Mouse (Mus musculus) right cerebral cortex, postnatal 10 days (tissue): ENCODE measurements at regions not wholly inside any gene's neighbourhood (a gene's known extent, or its start where the extent isn't known, plus 50 kb on each side); places are given as distances from the start of the nearest gene placed in this dataset.

Experiments
- DNase-seq, 2 experiments: peaks; one replicate each; pipeline ENCODE4 v3.0.0; 2021; ENCODE audit warnings: low spot score in 2 of 2

- peak; percentile 20 to 27 for DNase-seq
Measured at GRCm38 (mm10) chr16:77852066-77852781, 250.3 kb upstream of the Gm11146 start.

- no peak for DNase-seq
Measured at GRCm38 (mm10) chr16:77851206-77852065, 249.5 kb upstream of the Gm11146 start.

- DNase-seq: no peak
Measured at GRCm38 (mm10) chr16:77835767-77836166, 233.9 kb upstream of the Gm11146 start.

GRCm38 (mm10) chr16:77827322-77828117 is 225.6 kb upstream of the Gm11146 start:
- DNase-seq: peak; percentile 53 to 57

- no peak for DNase-seq
Measured at GRCm38 (mm10) chr16:77799709-77800108, 197.8 kb upstream of the Gm11146 start.

GRCm38 (mm10) chr16:77796926-77797325 is 195.0 kb upstream of the Gm11146 start:
- DNase-seq: no peak

GRCm38 (mm10) chr16:77789652-77790051 is 187.8 kb upstream of the Gm11146 start:
- no peak for DNase-seq

GRCm38 (mm10) chr16:77789206-77789605 is 187.3 kb upstream of the Gm11146 start:
- DNase-seq: no peak

GRCm38 (mm10) chr16:77788781-77789150 is 186.9 kb upstream of the Gm11146 start:
- no peak for DNase-seq

GRCm38 (mm10) chr16:77788041-77788780 is 186.3 kb upstream of the Gm11146 start:
- DNase-seq: peak; percentile 65 to 72

GRCm38 (mm10) chr16:77787025-77787424 is 185.1 kb upstream of the Gm11146 start:
- DNase-seq: no peak

- DNase-seq: no peak
Measured at GRCm38 (mm10) chr16:77779019-77779418, 177.1 kb upstream of the Gm11146 start.

GRCm38 (mm10) chr16:77772075-77772474 is 170.2 kb upstream of the Gm11146 start:
- no peak for DNase-seq

GRCm38 (mm10) chr16:77760926-77761347 is 159.0 kb upstream of the Gm11146 start:
- DNase-seq: peak; percentile 27 to 35

GRCm38 (mm10) chr16:77760479-77760878 is 158.6 kb upstream of the Gm11146 start:
- no peak for DNase-seq

GRCm38 (mm10) chr16:77759997-77760396 is 158.1 kb upstream of the Gm11146 start:
- DNase-seq: peak; percentile 62 to 68

GRCm38 (mm10) chr16:77754882-77755281 is 153.0 kb upstream of the Gm11146 start:
- no peak for DNase-seq

- DNase-seq: no peak
Measured at GRCm38 (mm10) chr16:77749474-77749873, 147.6 kb upstream of the Gm11146 start.

GRCm38 (mm10) chr16:77743838-77744237 is 141.9 kb upstream of the Gm11146 start:
- no peak for DNase-seq

GRCm38 (mm10) chr16:77738821-77739220 is 136.9 kb upstream of the Gm11146 start:
- no peak for DNase-seq

- DNase-seq: no peak
Measured at GRCm38 (mm10) chr16:77719377-77719776, 117.5 kb upstream of the Gm11146 start.
